Mouse (Mus musculus): ENCODE data around the gene Copz2. TPM values are rescaled to one million over a fixed set of nuclear protein-coding genes. Genes with fewer than 3 reads are reported as not detected.
A peak's percentile ranks its signal among the peaks of the same experiment; 100 is the strongest.

Gene Copz2
- total and polyA plus RNA-seq, 2 experiments, result 20.7 to 43.5 TPM

DNA sequence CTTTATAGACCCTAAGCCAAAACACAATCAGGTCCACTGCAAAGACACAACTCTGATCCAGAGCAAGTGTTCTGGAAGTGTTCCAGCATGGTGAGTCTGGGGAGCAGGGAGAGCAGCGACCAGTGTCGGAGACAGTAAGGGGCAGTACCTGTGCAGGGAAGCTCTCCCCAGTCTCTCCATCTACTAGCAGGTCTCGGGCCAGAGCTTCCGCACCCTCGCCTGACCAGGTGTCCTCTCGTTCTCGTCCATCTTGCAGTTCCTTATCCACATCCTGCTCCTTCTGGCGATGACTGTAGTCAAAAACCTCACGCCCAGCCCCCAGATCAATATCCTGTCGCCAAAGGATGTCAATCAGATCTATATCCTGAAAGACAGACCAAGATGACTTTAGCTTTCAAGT lies 27.7 kb upstream of the Copz2 start:
- H3K9ac ChIP-seq (ENCODE audit: low read depth, low read length), result no peak overlapping the region
- H3K4me1 ChIP-seq (ENCODE audit: control insufficient read depth, insufficient read depth, low read length), result peaks cover 35% of the 10 kb centered on the region
- 79% methylated on average over 10 of the region's 10 CpGs for WGBS
- TF ChIP-seq CTCF (IDR thresholded peaks at IDR 0.05; ENCODE audit: low read depth, low read length) (no peak), POLR2A (IDR thresholded peaks at IDR 0.05; ENCODE audit: extremely low read depth, insufficient read depth, low read length) (no peak)
- peaks cover 34% of the 10 kb centered on the region for H3K79me2 ChIP-seq (ENCODE audit: control insufficient read depth, insufficient read depth, low read length)
- DNase-seq (ENCODE audit: extremely low read depth, low read depth, low spot score), result no peak
- peak overlapping the region; percentile 64 for H3K27ac ChIP-seq (replicated peaks; ENCODE audit: insufficient read depth, low read depth, low read length)
- no peak overlapping the region for H3K4me3 ChIP-seq (ENCODE audit: insufficient read depth, low read depth, low read length)
- H3K36me3 ChIP-seq (ENCODE audit: control insufficient read depth, insufficient read depth, low read length), result peaks cover 35% of the 10 kb centered on the region
- H3K27me3 ChIP-seq (ENCODE audit: control insufficient read depth, insufficient read depth, low read length), result no peaks in the 10 kb centered on the region

DNA sequence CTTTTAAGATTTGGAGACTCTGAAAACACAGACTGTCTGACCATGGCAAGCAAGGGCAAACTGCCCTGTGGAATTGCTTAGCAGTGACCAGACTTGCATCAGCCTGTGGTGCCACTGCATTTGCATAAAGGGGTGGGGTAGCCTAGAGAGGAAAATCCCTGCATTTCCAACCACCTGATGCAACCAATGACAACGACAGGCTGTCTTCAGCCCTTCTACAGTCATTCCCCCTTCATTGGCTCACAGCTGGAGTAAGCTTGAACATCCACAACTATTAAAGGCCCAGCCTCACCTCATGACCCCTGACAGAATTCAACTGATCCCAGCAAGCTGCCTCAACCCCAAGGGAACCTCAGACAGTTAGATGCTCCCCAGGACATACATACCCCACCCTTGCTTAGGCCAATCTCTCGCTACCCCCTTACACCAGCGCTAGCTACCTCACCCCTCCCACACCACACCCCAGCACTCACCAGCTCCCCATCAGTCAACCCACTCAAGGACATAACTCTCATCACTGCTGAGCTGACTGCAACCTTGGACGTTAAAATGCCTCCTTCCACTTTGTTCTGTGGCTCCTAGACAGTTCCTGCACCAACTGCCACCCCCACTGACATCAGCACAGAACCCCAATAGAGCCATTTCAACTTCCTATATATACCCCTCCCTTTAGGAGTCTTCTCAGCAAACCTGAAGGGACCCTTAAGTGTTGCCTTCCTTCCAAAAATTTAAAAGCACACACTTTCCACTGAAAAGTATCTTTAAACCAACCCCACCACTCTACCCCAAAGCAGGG lies 26.8 kb upstream of the Copz2 start:
- no peak for TF ChIP-seq POLR2A (IDR thresholded peaks at IDR 0.05; ENCODE audit: extremely low read depth, insufficient read depth, low read length)
- TF ChIP-seq CTCF (IDR thresholded peaks at IDR 0.05; ENCODE audit: low read depth, low read length), result no peak
- Histone ChIP-seq H3K36me3 (ENCODE audit: control insufficient read depth, insufficient read depth, low read length) (peaks cover 35% of the 10 kb centered on the region), H3K4me3 (ENCODE audit: insufficient read depth, low read depth, low read length) (no peak overlapping the region), H3K27me3 (ENCODE audit: control insufficient read depth, insufficient read depth, low read length) (no peaks in the 10 kb centered on the region), H3K27ac (replicated peaks; ENCODE audit: insufficient read depth, low read depth, low read length) (peak overlapping the region; percentile 64), H3K79me2 (ENCODE audit: control insufficient read depth, insufficient read depth, low read length) (peaks cover 43% of the 10 kb centered on the region), H3K4me1 (ENCODE audit: control insufficient read depth, insufficient read depth, low read length) (peaks cover 43% of the 10 kb centered on the region), H3K9ac (ENCODE audit: low read depth, low read length) (peak overlapping the region; percentile 41; the same call in 1 of the 2 replicates)
- peak; percentile 94 for DNase-seq (ENCODE audit: extremely low read depth, low read depth, low spot score)
- 9% methylated on average over 4 of the region's 4 CpGs for WGBS

- peaks cover 33% of the 10 kb centered on the region for H3K36me3 ChIP-seq (ENCODE audit: control insufficient read depth, insufficient read depth, low read length)
- peaks cover 43% of the 10 kb centered on the region for H3K4me1 ChIP-seq (ENCODE audit: control insufficient read depth, insufficient read depth, low read length)
- 12% methylated on average over 13 of the region's 13 CpGs for WGBS
- H3K27ac ChIP-seq (replicated peaks; ENCODE audit: insufficient read depth, low read depth, low read length), result peak overlapping the region; percentile 32; the same call in 1 of the 2 replicates
- DNase-seq (ENCODE audit: extremely low read depth, low read depth, low spot score), result no peak
- H3K27me3 ChIP-seq (ENCODE audit: control insufficient read depth, insufficient read depth, low read length), result no peaks in the 10 kb centered on the region
- peak overlapping the region; percentile 64 for H3K9ac ChIP-seq (ENCODE audit: low read depth, low read length)
- H3K79me2 ChIP-seq (ENCODE audit: control insufficient read depth, insufficient read depth, low read length), result peaks cover 45% of the 10 kb centered on the region
- peak overlapping the region; percentile 74; the same call in 1 of the 2 replicates for H3K4me3 ChIP-seq (ENCODE audit: insufficient read depth, low read depth, low read length)
- no peak for TF ChIP-seq CTCF (IDR thresholded peaks at IDR 0.05; ENCODE audit: low read depth, low read length)
- TF ChIP-seq POLR2A (IDR thresholded peaks at IDR 0.05; ENCODE audit: extremely low read depth, insufficient read depth, low read length), result no peak
Observed at GRCm38 (mm10) chr11:96823471-96823837, 26.2 kb upstream of the Copz2 start.

DNA sequence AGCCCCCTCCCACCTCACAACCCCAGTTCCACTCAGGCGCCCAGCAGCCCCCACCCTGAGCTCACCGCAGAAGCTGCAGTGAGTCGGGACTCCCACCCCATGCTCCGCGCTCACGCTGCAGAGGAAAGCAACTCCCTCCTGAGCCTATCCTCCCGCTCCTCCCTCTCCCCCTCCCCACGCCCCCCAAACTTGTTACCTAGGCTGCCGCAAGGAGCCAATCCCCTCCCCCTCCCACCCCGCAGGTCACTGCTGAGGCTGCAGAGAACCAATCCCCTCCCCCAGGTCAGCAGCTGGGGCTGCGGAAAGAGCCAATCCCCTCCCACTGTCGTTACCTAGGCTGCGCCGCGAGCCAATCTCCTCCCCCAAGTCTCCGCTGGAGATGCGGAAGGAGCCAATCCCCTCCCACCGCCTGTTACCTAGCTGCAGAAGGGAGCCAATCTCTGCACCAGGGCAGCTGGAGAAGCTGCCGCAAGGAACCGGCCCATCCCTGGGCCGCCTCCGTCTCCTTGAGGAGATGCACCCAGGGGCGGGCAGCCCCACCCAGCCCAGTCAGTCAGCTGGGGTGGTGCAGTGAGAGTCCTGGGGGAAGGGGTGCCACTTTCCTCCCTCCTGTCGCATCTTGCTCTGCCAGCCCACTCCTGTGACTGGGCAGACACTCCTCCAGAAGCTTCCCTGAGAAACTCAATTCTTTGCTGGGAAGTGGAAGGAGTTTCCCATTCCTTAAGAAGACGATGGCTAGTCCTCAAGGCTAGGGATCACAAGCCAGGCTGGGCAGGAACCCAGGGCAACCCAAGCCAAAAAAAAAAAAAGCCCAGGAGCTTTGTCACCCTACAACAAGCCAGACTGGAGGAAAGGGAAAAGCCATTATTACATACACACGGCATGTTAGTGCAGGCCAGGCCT lies 25.5 kb upstream of the Copz2 start:
- H3K9ac ChIP-seq (ENCODE audit: low read depth, low read length), result peak overlapping the region; percentile 64
- H3K27me3 ChIP-seq (ENCODE audit: control insufficient read depth, insufficient read depth, low read length), result no peaks in the 10 kb centered on the region
- TF ChIP-seq POLR2A (IDR thresholded peaks at IDR 0.05; ENCODE audit: extremely low read depth, insufficient read depth, low read length) (no peak), CTCF (IDR thresholded peaks at IDR 0.05; ENCODE audit: low read depth, low read length) (no peak)
- H3K79me2 ChIP-seq (ENCODE audit: control insufficient read depth, insufficient read depth, low read length), result peaks cover 45% of the 10 kb centered on the region
- H3K4me1 ChIP-seq (ENCODE audit: control insufficient read depth, insufficient read depth, low read length), result peaks cover 43% of the 10 kb centered on the region
- peak; percentile 88 for DNase-seq (ENCODE audit: extremely low read depth, low read depth, low spot score)
- under 1% methylated on average over 24 of the region's 26 CpGs for WGBS
- peak overlapping the region; percentile 74 for H3K4me3 ChIP-seq (ENCODE audit: insufficient read depth, low read depth, low read length)
- H3K36me3 ChIP-seq (ENCODE audit: control insufficient read depth, insufficient read depth, low read length), result peaks cover 33% of the 10 kb centered on the region
- peak overlapping the region; percentile 54 for H3K27ac ChIP-seq (replicated peaks; ENCODE audit: insufficient read depth, low read depth, low read length)

GRCm38 (mm10) chr11:96824783-96825495 lies 24.7 kb upstream of the Copz2 start:
- Histone ChIP-seq H3K9ac (ENCODE audit: low read depth, low read length) (peak overlapping the region; percentile 9; the same call in 1 of the 2 replicates), H3K27ac (replicated peaks; ENCODE audit: insufficient read depth, low read depth, low read length) (peak overlapping the region; percentile 54), H3K36me3 (ENCODE audit: control insufficient read depth, insufficient read depth, low read length) (peaks cover 26% of the 10 kb centered on the region), H3K4me1 (ENCODE audit: control insufficient read depth, insufficient read depth, low read length) (peaks cover 43% of the 10 kb centered on the region), H3K79me2 (ENCODE audit: control insufficient read depth, insufficient read depth, low read length) (peaks cover 45% of the 10 kb centered on the region), H3K27me3 (ENCODE audit: control insufficient read depth, insufficient read depth, low read length) (no peaks in the 10 kb centered on the region), H3K4me3 (ENCODE audit: insufficient read depth, low read depth, low read length) (no peak overlapping the region)
- 28% methylated on average over 7 of the region's 7 CpGs for WGBS
- peak; percentile 53 for DNase-seq (ENCODE audit: extremely low read depth, low read depth, low spot score)
- TF ChIP-seq POLR2A (IDR thresholded peaks at IDR 0.05; ENCODE audit: extremely low read depth, insufficient read depth, low read length), result no peak
- TF ChIP-seq CTCF (IDR thresholded peaks at IDR 0.05; ENCODE audit: low read depth, low read length), result no peak
